Mouse (Mus musculus): ENCODE results near the gene Pex5l.
A peak's percentile ranks its signal among the peaks of the same experiment; 100 is the strongest.

Pex5l gene

GRCm38 (mm10) chr3:33061428-33061827 lies 81.6 kb downstream of the Pex5l start:
- DNase-seq: no peak

- no peak for DNase-seq
Observed at GRCm38 (mm10) chr3:33061016-33061415, 82.0 kb downstream of the Pex5l start.

- no peak for DNase-seq
Observed at GRCm38 (mm10) chr3:33060343-33060937, 82.6 kb downstream of the Pex5l start.

GRCm38 (mm10) chr3:33048304-33048703 lies 94.7 kb downstream of the Pex5l start:
- DNase-seq: no peak

GRCm38 (mm10) chr3:33044799-33045106 lies 98.3 kb downstream of the Pex5l start:
- DNase-seq: no peak

- peak; percentile 12 for DNase-seq
Observed at GRCm38 (mm10) chr3:33043896-33044798, 98.9 kb downstream of the Pex5l start.

- no peak for DNase-seq
Observed at GRCm38 (mm10) chr3:33024566-33024965, 118.5 kb downstream of the Pex5l start.

GRCm38 (mm10) chr3:33003901-33004300 lies 139.1 kb downstream of the Pex5l start:
- DNase-seq: no peak

GRCm38 (mm10) chr3:33001769-33002168 lies 141.3 kb downstream of the Pex5l start:
- no peak for DNase-seq

- DNase-seq: no peak
Observed at GRCm38 (mm10) chr3:33000383-33001015, 142.5 kb downstream of the Pex5l start.

- DNase-seq: no peak
Observed at GRCm38 (mm10) chr3:32991713-32992575, 151.1 kb downstream of the Pex5l start.

- no peak for DNase-seq
Observed at GRCm38 (mm10) chr3:32987806-32988205, 155.2 kb downstream of the Pex5l start.

GRCm38 (mm10) chr3:32985141-32985540 lies 157.9 kb downstream of the Pex5l start:
- no peak for DNase-seq

GRCm38 (mm10) chr3:32979981-32980380 lies 163.1 kb downstream of the Pex5l start:
- DNase-seq: no peak

GRCm38 (mm10) chr3:32979238-32979637 lies 163.8 kb downstream of the Pex5l start:
- DNase-seq: no peak

- DNase-seq: no peak
Observed at GRCm38 (mm10) chr3:32970257-32970656, 172.8 kb downstream of the Pex5l start.

- no peak for DNase-seq
Observed at GRCm38 (mm10) chr3:32968671-32969425, 174.2 kb downstream of the Pex5l start.

- peak; percentile 30 for DNase-seq
Observed at GRCm38 (mm10) chr3:32965528-32965927, 177.5 kb downstream of the Pex5l start.

GRCm38 (mm10) chr3:32961494-32961893 lies 181.6 kb downstream of the Pex5l start:
- no peak for DNase-seq

- DNase-seq: no peak
Observed at GRCm38 (mm10) chr3:32951382-32951781, 191.7 kb downstream of the Pex5l start.

GRCm38 (mm10) chr3:32947486-32947885 lies 195.6 kb downstream of the Pex5l start:
- no peak for DNase-seq

Measured in kidney, postnatal 10 days (tissue).